Mouse (Mus musculus): Measurements from ENCODE around the gene Gm20929.
"Not testable (repeated sequence)": the region's sequence is repeated elsewhere in the genome, so short reads cannot be mapped to it uniquely, and the experiment has no call there.

Gene Gm20929

GRCm38 (mm10) chrY:53843649-53844048 is at the start of gene Gm20929:
Gene Gm20929, plus strand, starts transcription at chrY:53843949.
- not testable (repeated sequence) for DNase-seq

Data from kidney, adult 11 months (tissue).